Mouse (Mus musculus) heart, postnatal 36 days (tissue): ENCODE measurements around the gene Adh7. TPM values are rescaled to one million over a fixed set of nuclear protein-coding genes. Genes with fewer than 3 reads are reported as not detected.

Experiments
- DNase-seq, 2 experiments: peaks; one replicate each; pipeline ENCODE4 v3.0.0; 2021 to 2022
- intact Hi-C: fragments of 180-260 bp; cut with DNase I; formaldehyde crosslinking; loops from one replicate; pipeline ENCODE4 v1.15.1; 2025
- total RNA-seq, 2 experiments: library from RNA; stranded (reverse); gene quantifications; 2 replicates each; pipeline ENCODE4 v1.2.3; 2021

Gene Adh7
- under 1 TPM; 0.11 to 0.17 TPM for total RNA-seq

DNA sequence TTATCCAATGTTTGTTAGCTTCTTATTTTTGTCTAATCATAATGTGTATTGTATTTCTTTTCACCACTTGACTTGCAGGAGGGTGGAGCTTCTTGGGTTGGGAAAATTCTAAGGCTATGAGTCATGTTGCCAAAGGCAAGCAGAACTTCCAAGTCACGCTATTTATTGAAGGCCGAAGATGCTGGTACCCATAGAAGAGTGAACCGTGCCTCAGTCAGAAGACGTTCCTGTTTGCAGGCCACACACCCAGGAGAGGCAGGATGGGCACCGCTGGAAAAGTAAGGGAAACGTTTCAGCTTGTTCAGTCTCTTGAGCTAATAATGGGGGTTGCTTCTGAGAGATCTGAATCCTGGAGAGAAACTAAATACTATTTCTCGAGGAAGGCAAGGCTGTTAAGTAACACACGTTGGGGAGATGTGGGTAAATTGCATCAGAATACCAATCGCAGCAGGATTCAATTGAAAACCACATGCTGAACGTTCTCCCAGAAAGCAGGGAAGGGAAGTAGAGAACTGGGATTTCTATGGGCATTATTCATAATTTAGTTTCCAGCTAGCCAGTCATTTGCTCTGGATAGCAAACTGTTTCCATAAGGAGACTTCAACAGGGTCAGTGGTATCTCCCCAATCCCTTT is at the start of gene Adh7:
TSS of gene Adh7 (plus strand) at position 130 of the 634 bp plus-strand sequence.
- intact Hi-C loops, result no loop called here
- DNase-seq, result no peak

DNA sequence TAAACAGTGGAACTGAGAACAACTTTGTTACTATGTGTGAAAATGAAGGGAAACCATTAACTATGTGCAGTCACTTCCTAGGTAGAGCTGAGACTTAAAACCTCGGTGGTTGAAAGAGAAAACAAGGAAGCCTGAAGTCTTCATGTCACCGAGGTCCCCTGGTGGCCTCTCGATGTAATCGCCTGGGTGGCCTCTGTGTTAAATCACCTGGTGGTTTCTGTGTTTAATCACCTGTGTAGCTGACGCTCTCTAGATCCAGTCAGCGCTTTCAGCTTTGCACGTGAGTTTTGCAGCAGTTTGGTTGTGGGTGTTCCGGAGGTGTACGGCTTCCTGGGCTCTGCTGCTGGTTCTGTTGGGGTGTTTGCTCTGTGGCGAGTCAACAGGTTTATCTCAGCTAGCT is 44.3 kb upstream of the Adh7 start:
- no peak for DNase-seq
- intact Hi-C loops, result no loop called here

DNA sequence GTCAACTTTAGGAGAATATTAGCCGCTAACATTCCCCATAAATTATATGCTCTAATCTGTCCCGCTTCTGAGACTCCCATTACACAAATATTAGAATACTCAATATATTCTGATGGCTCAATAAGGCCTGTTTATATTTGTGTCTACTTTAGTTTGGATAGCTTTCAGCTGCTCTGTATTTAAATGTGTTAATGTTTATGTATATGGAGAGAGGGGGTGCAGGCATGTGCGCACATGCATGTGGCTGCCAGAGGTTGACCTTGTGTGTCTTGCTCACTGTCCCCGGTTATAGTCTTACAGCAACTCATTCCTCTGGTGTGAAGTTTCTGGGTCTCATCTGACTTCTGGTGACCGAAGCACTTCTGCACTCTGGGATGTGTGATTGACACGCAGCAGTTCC is 42.0 kb upstream of the Adh7 start:
- intact Hi-C loops, result no loop called here
- DNase-seq, result no peak

GRCm38 (mm10) chr3:138182019-138182418 is 35.5 kb upstream of the Adh7 start:
- intact Hi-C loops, result no loop called here

DNA sequence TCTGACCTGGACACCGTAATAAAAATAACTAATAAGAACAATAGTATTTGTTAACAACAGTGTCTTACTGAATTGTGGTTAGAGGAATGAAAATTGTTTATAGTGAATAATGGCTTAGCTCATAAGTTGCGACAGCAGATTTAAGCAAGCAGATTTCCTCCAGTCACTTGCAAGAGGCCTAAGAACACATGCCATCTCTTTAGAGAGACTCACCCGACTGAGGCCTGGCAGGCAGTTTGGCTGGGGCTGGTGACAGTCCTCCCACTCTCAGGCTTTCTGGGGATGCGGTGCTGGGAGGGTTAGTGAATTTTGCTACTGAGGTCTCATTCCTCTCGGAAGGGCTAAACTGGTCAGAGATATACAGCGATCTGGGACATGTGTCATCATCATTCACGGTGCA is 34.2 kb upstream of the Adh7 start:
- DNase-seq, result no peak
- intact Hi-C loops, result no loop called here

More at GRCm38 (mm10) chr3:138182019-138182418, 35.5 kb upstream of the Adh7 start:
- DNase-seq, result no peak

GRCm38 (mm10) chr3:138185290-138185689 is 32.3 kb upstream of the Adh7 start:
- intact Hi-C loops, result no loop called here
- peak in 1 of 2 experiments; percentile 7 for DNase-seq

- intact Hi-C loops, result no loop called here
- no peak for DNase-seq
Observed at GRCm38 (mm10) chr3:138185995-138186930, 31.3 kb upstream of the Adh7 start.

- DNase-seq, result no peak
- intact Hi-C loops, result no loop called here
Observed at GRCm38 (mm10) chr3:138192260-138192659, 25.3 kb upstream of the Adh7 start.

- DNase-seq, result no peak
- intact Hi-C loops, result no loop called here
Observed at GRCm38 (mm10) chr3:138193683-138194302, 23.8 kb upstream of the Adh7 start, which contains the start of gene 4930579F01Rik. Gene 4930579F01Rik (minus strand): TSS chr3:138193825.

DNA sequence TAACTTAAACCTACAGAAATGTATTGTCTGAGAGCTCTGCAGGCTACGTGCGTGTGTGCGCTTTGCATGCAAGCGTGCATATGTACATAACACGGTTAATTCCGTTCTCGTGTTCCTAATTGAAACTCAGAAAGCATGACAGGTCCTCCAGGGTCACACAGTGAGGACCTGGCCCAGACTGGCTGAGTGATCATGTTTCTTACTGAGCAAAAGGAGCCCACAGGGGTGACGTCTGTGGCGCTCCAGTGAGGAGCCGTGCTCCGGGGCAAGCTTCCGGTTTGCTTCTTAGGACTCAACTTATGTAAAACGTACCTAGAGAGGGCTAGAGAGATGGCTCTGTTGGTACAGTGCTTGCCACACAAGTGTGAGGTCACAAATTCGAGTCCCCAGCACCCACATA is 20.5 kb upstream of the Adh7 start:
- DNase-seq, result no peak
- intact Hi-C loops, result no loop called here

GRCm38 (mm10) chr3:138197556-138197955 is 20.0 kb upstream of the Adh7 start:
- intact Hi-C loops, result no loop called here
- DNase-seq, result no peak

DNA sequence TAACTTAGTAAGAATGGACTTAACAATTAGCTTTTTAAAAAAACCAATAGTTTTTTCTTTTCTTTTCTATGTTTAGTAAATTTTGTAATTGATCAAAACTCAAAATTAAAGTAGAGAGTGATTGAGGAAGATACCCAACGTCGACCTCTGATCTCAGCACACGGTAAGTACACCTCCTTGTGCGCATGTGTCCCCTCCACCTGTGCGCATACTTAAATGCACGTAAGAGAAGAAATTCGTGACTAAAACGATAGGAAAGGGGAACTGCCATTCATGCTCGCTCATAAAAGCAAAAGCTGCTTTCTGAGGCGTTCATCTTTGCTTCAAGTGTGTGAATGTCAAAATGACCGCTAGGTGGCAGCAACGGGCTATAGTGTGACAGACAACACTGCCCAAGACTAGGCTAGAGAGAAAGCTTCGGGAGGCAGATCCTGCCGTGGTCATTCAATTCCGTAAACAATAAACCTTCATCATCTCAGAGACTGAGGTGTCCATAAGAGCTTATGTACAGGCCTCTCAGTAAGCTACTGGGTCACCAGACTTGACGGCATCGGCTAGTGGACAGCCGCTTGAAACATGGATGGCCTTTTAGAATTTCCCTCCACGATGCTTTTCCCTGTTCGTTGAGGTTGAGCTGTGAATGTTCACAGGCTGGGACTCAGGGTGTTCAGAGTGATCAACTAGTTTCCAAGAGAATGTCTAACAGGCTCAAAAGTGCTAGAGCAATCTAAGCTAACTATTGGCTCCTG is 19.4 kb upstream of the Adh7 start:
- peak; percentile 83 to 88 for DNase-seq
- intact Hi-C loops, result loop anchor here (1.0 to 2.0 kb wide), 4 partner anchors 25 to 233 kb away; no protein-coding TSS in a partner anchor

DNA sequence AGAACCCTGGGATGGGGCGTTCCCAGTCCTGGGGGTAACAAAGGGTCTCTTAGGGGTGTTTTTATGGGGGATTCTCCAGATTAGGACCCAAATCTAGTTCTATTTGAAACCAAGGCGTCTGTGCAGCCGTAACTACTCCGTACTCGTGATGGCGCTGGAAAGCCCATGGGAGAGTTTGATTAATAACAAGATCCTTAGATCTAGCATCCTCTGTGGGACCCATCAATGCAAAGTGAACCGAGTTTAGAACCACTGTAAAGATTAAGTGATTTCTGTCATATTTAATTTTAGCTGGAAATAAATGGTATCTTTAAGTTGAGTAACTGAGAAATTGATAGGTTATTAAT is 18.9 kb upstream of the Adh7 start:
- intact Hi-C loops, result loop anchor here (1.0 to 2.0 kb wide), 4 partner anchors 24 to 232 kb away; no protein-coding TSS in a partner anchor
- DNase-seq, result no peak

- no peak for DNase-seq
- intact Hi-C loops, result no loop called here
Observed at GRCm38 (mm10) chr3:138208821-138209220, 8.7 kb upstream of the Adh7 start.

GRCm38 (mm10) chr3:138210432-138211075 is 7.0 kb upstream of the Adh7 start:
- intact Hi-C loops, result no loop called here
- no peak for DNase-seq

GRCm38 (mm10) chr3:138212431-138212951 is 5.1 kb upstream of the Adh7 start:
- intact Hi-C loops, result no loop called here
- DNase-seq, result no peak

GRCm38 (mm10) chr3:138215395-138215989 is 2.1 kb upstream of the Adh7 start:
- no peak for DNase-seq
- intact Hi-C loops, result no loop called here

GRCm38 (mm10) chr3:138216091-138216490 is 1.5 kb upstream of the Adh7 start:
- no peak for DNase-seq
- intact Hi-C loops, result no loop called here

GRCm38 (mm10) chr3:138221116-138221515 is 3.6 kb downstream of the Adh7 start:
- no peak for DNase-seq
- intact Hi-C loops, result no loop called here
